Mouse (Mus musculus): ENCODE data around the gene Rccd1. TPM values are rescaled to one million over a fixed set of nuclear protein-coding genes. Genes with fewer than 3 reads are reported as not detected.

Gene Rccd1
- polyA plus RNA-seq, 1 experiment from 2014 or later, result 3.7 TPM

DNA sequence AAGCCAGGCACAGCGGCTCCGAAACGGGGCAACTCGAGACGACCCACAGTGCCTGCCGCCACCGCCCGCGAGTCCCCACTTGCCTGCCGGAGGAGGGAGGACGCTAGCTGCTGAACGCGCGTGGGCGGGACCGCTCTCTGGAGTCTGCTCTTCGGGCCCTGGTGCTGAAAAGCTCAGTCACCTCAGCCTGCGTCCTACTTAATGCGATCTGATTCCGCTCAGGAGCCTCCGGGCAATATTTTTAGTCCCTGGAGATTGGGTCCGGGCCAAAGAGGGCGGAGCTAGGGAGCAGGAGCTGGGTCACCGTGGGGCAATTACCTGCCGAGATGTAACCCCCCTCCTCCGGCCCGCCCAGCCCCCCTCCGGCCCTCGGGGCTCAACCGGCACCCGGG is 46.4 kb upstream of the Rccd1 start:
- H3K36me3 ChIP-seq (ENCODE audit: insufficient read depth, low read length), result peaks cover 22% of the 10 kb centered on the region; the same call in 1 of the 2 replicates
- WGBS, result under 1% methylated on average over 31 of the region's 31 CpGs
- no peak for TF ChIP-seq CTCF (IDR thresholded peaks at IDR 0.05; ENCODE audit: low read depth)
- H3K4me2 ChIP-seq (ENCODE audit: low read length), result peak overlapping the region; percentile 92
- H3K9me3 ChIP-seq (replicated peaks; ENCODE audit: low read length), result no peaks in the 10 kb centered on the region
- peak overlapping the region; percentile 87 for H3K27ac ChIP-seq
- ATAC-seq (replicated peaks; ENCODE audit: low FRiP score, low read depth), result peak; percentile 45
- H3K4me1 ChIP-seq (replicated peaks; ENCODE audit: insufficient read depth, low read length), result peaks cover 15% of the 10 kb centered on the region
- no peaks in the 10 kb centered on the region for H3K27me3 ChIP-seq (ENCODE audit: insufficient read depth, low read length)
- DNase-seq (ENCODE audit: low spot score), result peak; percentile 87
- H3K4me3 ChIP-seq (replicated peaks; ENCODE audit: low read depth, low read length), result peak overlapping the region; percentile 94
- peak overlapping the region; percentile 84 for H3K9ac ChIP-seq (ENCODE audit: low read depth, low read length)

DNA sequence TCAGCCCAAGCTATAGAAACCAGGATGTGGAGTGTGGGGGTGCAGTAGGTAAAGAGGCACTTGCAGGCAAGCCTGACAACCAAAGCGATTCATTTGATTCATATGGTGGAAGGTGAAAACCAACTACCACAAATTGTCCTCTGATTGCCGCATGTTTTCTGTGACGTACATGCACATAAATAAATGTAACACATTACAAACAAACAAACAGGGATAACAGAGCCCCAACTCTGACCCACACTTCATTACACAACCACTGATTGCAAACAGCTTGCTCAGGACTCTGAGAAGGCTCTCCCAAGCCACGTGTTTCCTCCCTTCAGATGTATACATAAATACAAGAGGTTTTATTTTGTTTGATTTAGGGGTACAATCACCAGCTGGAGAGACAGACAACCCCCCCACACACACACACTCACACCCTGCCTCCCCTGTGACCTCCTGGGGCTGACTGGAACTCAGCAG is 45.7 kb upstream of the Rccd1 start:
- peak overlapping the region; percentile 92 for H3K4me2 ChIP-seq (ENCODE audit: low read length)
- no peak for TF ChIP-seq CTCF (IDR thresholded peaks at IDR 0.05; ENCODE audit: low read depth)
- H3K36me3 ChIP-seq (ENCODE audit: insufficient read depth, low read length), result peaks cover 22% of the 10 kb centered on the region; the same call in 1 of the 2 replicates
- H3K27ac ChIP-seq, result peak overlapping the region; percentile 87; the same call in 1 of the 2 replicates
- peak overlapping the region; percentile 94 for H3K4me3 ChIP-seq (replicated peaks; ENCODE audit: low read depth, low read length)
- H3K9me3 ChIP-seq (replicated peaks; ENCODE audit: low read length), result no peaks in the 10 kb centered on the region
- H3K4me1 ChIP-seq (replicated peaks; ENCODE audit: insufficient read depth, low read length), result peaks cover 15% of the 10 kb centered on the region
- no peaks in the 10 kb centered on the region for H3K27me3 ChIP-seq (ENCODE audit: insufficient read depth, low read length)
- ATAC-seq (replicated peaks; ENCODE audit: low FRiP score, low read depth) (peak; percentile 30; the same call in 1 of the 2 replicates), DNase-seq (ENCODE audit: low spot score) (peak; percentile 83)
- 26% methylated on average over 4 of the region's 4 CpGs for WGBS
- H3K9ac ChIP-seq (ENCODE audit: low read depth, low read length), result peak overlapping the region; percentile 84

DNA sequence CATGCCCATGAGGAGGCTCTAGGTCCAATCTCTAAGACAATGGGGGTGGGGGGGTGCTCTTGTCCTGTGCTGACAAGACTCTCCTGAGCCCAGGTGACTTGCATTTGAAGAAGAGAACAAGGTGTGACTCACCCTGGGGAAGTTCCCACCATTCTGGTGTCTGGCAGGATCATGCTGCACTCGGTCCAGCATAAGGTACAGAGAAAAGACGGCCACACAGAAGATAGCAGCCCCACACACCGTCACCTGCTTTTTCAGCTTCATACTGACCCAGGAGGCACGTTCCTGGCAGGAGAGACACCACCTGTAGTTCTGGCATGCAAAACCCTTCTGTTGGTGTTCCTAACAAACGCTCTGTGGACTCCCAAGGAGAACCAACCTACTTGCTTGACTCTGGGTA is 45.2 kb upstream of the Rccd1 start:
- no peaks in the 10 kb centered on the region for H3K9me3 ChIP-seq (replicated peaks; ENCODE audit: low read length)
- no peak overlapping the region for H3K27ac ChIP-seq
- H3K9ac ChIP-seq (ENCODE audit: low read depth, low read length), result no peak overlapping the region
- 58% methylated on average over 5 of the region's 5 CpGs for WGBS
- TF ChIP-seq CTCF (IDR thresholded peaks at IDR 0.05; ENCODE audit: low read depth), result no peak
- H3K4me2 ChIP-seq (ENCODE audit: low read length), result peak overlapping the region; percentile 92; the same call in 1 of the 2 replicates
- peaks cover 15% of the 10 kb centered on the region for H3K4me1 ChIP-seq (replicated peaks; ENCODE audit: insufficient read depth, low read length)
- DNase-seq (ENCODE audit: low spot score), result no peak
- no peaks in the 10 kb centered on the region for H3K27me3 ChIP-seq (ENCODE audit: insufficient read depth, low read length)
- H3K36me3 ChIP-seq (ENCODE audit: insufficient read depth, low read length), result peaks cover 22% of the 10 kb centered on the region; the same call in 1 of the 2 replicates
- ATAC-seq (replicated peaks; ENCODE audit: low FRiP score, low read depth), result no peak
- H3K4me3 ChIP-seq (replicated peaks; ENCODE audit: low read depth, low read length), result no peak overlapping the region

GRCm38 (mm10) chr7:80368635-80369421 is 44.6 kb upstream of the Rccd1 start:
- Histone ChIP-seq H3K36me3 (ENCODE audit: insufficient read depth, low read length) (peaks cover 22% of the 10 kb centered on the region; the same call in 1 of the 2 replicates), H3K27me3 (ENCODE audit: insufficient read depth, low read length) (no peaks in the 10 kb centered on the region), H3K27ac (no peak overlapping the region), H3K9me3 (replicated peaks; ENCODE audit: low read length) (no peaks in the 10 kb centered on the region), H3K4me3 (replicated peaks; ENCODE audit: low read depth, low read length) (no peak overlapping the region), H3K9ac (ENCODE audit: low read depth, low read length) (peak overlapping the region; percentile 37; the same call in 1 of the 2 replicates), H3K4me2 (ENCODE audit: low read length) (peak overlapping the region; percentile 92; the same call in 1 of the 2 replicates), H3K4me1 (replicated peaks; ENCODE audit: insufficient read depth, low read length) (peaks cover 15% of the 10 kb centered on the region)
- DNase-seq (ENCODE audit: low spot score) (peak; percentile 59), ATAC-seq (replicated peaks; ENCODE audit: low FRiP score, low read depth) (no peak)
- TF ChIP-seq CTCF (IDR thresholded peaks at IDR 0.05; ENCODE audit: low read depth), result no peak
- WGBS, result 63% methylated on average over 20 of the region's 20 CpGs

GRCm38 (mm10) chr7:80368009-80368408 is 43.8 kb upstream of the Rccd1 start:
- H3K4me3 ChIP-seq (replicated peaks; ENCODE audit: low read depth, low read length), result no peak overlapping the region
- H3K36me3 ChIP-seq (ENCODE audit: insufficient read depth, low read length), result peaks cover 29% of the 10 kb centered on the region; the same call in 1 of the 2 replicates
- WGBS, result 89% methylated on average over 9 of the region's 9 CpGs
- no peak for DNase-seq (ENCODE audit: low spot score)
- H3K4me1 ChIP-seq (replicated peaks; ENCODE audit: insufficient read depth, low read length), result peaks cover 15% of the 10 kb centered on the region
- no peaks in the 10 kb centered on the region for H3K27me3 ChIP-seq (ENCODE audit: insufficient read depth, low read length)
- H3K9me3 ChIP-seq (replicated peaks; ENCODE audit: low read length), result no peaks in the 10 kb centered on the region
- ATAC-seq (replicated peaks; ENCODE audit: low FRiP score, low read depth), result no peak
- no peak overlapping the region for H3K4me2 ChIP-seq (ENCODE audit: low read length)
- no peak overlapping the region for H3K9ac ChIP-seq (ENCODE audit: low read depth, low read length)
- H3K27ac ChIP-seq, result no peak overlapping the region
- TF ChIP-seq CTCF (IDR thresholded peaks at IDR 0.05; ENCODE audit: low read depth), result no peak

- Histone ChIP-seq H3K4me2 (ENCODE audit: low read length) (no peak overlapping the region), H3K9ac (ENCODE audit: low read depth, low read length) (no peak overlapping the region), H3K9me3 (replicated peaks; ENCODE audit: low read length) (no peaks in the 10 kb centered on the region), H3K4me1 (replicated peaks; ENCODE audit: insufficient read depth, low read length) (peaks cover 15% of the 10 kb centered on the region), H3K27ac (no peak overlapping the region), H3K36me3 (ENCODE audit: insufficient read depth, low read length) (peaks cover 33% of the 10 kb centered on the region; the same call in 1 of the 2 replicates), H3K27me3 (ENCODE audit: insufficient read depth, low read length) (no peaks in the 10 kb centered on the region), H3K4me3 (replicated peaks; ENCODE audit: low read depth, low read length) (no peak overlapping the region)
- ATAC-seq (replicated peaks; ENCODE audit: low FRiP score, low read depth) (no peak), DNase-seq (ENCODE audit: low spot score) (no peak)
- TF ChIP-seq CTCF (IDR thresholded peaks at IDR 0.05; ENCODE audit: low read depth), result no peak
- WGBS, result 97% methylated on average over 7 of the region's 7 CpGs
Measured at GRCm38 (mm10) chr7:80367232-80367631, 43.0 kb upstream of the Rccd1 start.
